Mouse (Mus musculus) heart, postnatal 0 days (tissue): Measurements from ENCODE around the gene Fry.

Experiments used
- CTCF ChIP-seq: IDR thresholded peaks from 2 replicates; pipeline ENCODE4 v1.5.1; 2016; ENCODE audit warnings: antibody characterized with exemption, control low read depth, low read depth
- EP300 ChIP-seq: IDR thresholded peaks from 2 replicates; pipeline ENCODE4 v1.6.1; 2016; ENCODE audit warnings: antibody characterized with exemption, low read depth

DNA sequence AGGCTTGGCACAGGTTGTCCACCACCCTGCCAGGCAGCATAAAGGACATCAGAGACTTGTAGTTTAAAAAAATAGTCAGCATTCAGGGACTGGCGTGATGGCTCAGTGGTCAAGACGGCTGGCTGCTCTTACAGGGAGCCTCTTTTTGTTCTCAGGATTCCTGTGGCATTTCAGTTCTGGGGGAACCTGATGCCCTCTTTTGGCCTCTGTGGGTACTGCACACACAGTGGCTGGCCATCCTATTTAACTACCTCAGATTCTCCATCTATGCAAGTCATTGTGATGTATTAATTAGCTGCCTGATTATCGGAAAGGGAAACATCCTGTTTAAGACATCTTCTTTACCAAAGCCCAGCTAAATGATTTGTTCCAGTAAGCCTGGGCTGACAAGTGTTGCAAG lies 128.3 kb downstream of the Fry start:
- TF ChIP-seq CTCF (peak; percentile 31; the same call in 1 of the 2 replicates), EP300 (no peak)
